Mouse (Mus musculus) A20 (cell line): Measurements from ENCODE around the gene Ndufa4l2.

ENCODE experiments used
- DNase-seq: peaks from one replicate; pipeline ENCODE4 v3.0.0-alpha.2; 2011; ENCODE audit warnings: low read depth, low spot score

The Ndufa4l2 gene

GRCm38 (mm10) chr10:127514764-127515163 is at the start of gene Ndufa4l2:
Ndufa4l2 (plus strand) TSS chr10:127514967.
- DNase-seq = no peak

- no peak for DNase-seq
Observed at GRCm38 (mm10) chr10:127471281-127471988, 43.3 kb upstream of the Ndufa4l2 start.

GRCm38 (mm10) chr10:127472722-127473121 is 42.0 kb upstream of the Ndufa4l2 start:
- DNase-seq = no peak

- no peak for DNase-seq
Observed at GRCm38 (mm10) chr10:127475175-127475574, 39.6 kb upstream of the Ndufa4l2 start.

- no peak for DNase-seq
Observed at GRCm38 (mm10) chr10:127476541-127476940, 38.2 kb upstream of the Ndufa4l2 start.

- DNase-seq = no peak
Observed at GRCm38 (mm10) chr10:127477301-127477700, 37.5 kb upstream of the Ndufa4l2 start.

- peak; percentile 46 for DNase-seq
Observed at GRCm38 (mm10) chr10:127479131-127479530, 35.6 kb upstream of the Ndufa4l2 start.

GRCm38 (mm10) chr10:127480833-127481813 is 33.6 kb upstream of the Ndufa4l2 start:
- no peak for DNase-seq

GRCm38 (mm10) chr10:127485235-127485634 is 29.5 kb upstream of the Ndufa4l2 start:
- no peak for DNase-seq

- DNase-seq = no peak
Observed at GRCm38 (mm10) chr10:127488856-127489255, 25.9 kb upstream of the Ndufa4l2 start.

GRCm38 (mm10) chr10:127490160-127491127 is 24.3 kb upstream of the Ndufa4l2 start:
- DNase-seq = no peak

GRCm38 (mm10) chr10:127491128-127491512 is 23.6 kb upstream of the Ndufa4l2 start:
- no peak for DNase-seq

- DNase-seq = no peak
Observed at GRCm38 (mm10) chr10:127492118-127492517, 22.6 kb upstream of the Ndufa4l2 start.

GRCm38 (mm10) chr10:127496156-127496555 is 18.6 kb upstream of the Ndufa4l2 start:
- DNase-seq = no peak

GRCm38 (mm10) chr10:127499516-127499915 is 15.3 kb upstream of the Ndufa4l2 start:
- no peak for DNase-seq

- DNase-seq = no peak
Observed at GRCm38 (mm10) chr10:127500042-127500441, 14.7 kb upstream of the Ndufa4l2 start.

GRCm38 (mm10) chr10:127500894-127501893 is 13.6 kb upstream of the Ndufa4l2 start, which contains the start of gene Stac3:
Stac3 (plus strand) TSS chr10:127501686.
- DNase-seq = no peak

GRCm38 (mm10) chr10:127508239-127508638 is 6.5 kb upstream of the Ndufa4l2 start:
- DNase-seq = peak; percentile 91

- peak; percentile 98 for DNase-seq
Observed at GRCm38 (mm10) chr10:127509051-127509836, 5.5 kb upstream of the Ndufa4l2 start.
